Comparison of ENCODE assay signal across 9 mouse cellular contexts in the genomic region with DNA sequence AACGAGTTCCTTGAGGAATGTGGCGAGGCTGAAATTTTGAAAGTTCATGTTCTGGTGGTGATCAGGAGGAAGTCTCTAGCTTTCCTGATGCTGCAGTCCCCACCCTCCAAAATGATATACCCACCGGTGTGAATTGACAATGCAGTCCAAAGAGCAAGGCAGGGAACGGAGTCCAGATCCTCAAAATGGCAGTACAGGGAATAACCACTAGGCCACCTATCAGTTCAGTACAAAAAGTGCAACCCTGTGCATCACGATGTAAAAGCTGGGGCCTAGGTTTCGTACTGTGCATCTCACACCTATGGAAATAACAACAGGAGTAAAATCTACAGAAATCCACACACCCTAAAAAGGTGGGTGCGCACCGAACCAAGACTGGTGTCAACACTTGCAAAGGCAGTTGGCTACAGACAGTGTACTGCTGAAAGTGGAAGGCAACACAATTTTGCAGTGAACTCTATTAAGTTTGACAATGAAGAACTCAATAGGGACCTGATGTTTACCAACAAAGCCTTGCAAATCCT. TPM values are rescaled to one million over a fixed set of nuclear protein-coding genes. Genes with fewer than 3 reads are reported as not detected.
DNase-seq lines count a peak whose midpoint lies in the region; ATAC-seq lines count a peak whose summit lies in the region.
"Had no signal": no experiment of that assay in that cellular context is flagged by ENCODE, and none has a peak within 500 bp of the region (broad histone marks: within the 10 kb centered on the region; RNA-seq: fewer than 3 reads in every experiment).

No protein-coding gene starts in this region.

- no peaks in the 10 kb centered on the region for H3K9me3 ChIP-seq in heart, embryonic 13.5 days
- no peaks in the 10 kb centered on the region for H3K9me3 ChIP-seq in hindbrain, embryonic 12.5 days (replicated peaks)
- no peaks in the 10 kb centered on the region; the same call in 1 of the 2 replicates for H3K9me3 ChIP-seq in midbrain, embryonic 11.5 days (ENCODE audit: control insufficient read depth, low read length)

- no peak overlapping the region for H3K27ac ChIP-seq in heart, embryonic 13.5 days (replicated peaks)
- H3K27ac ChIP-seq in hindbrain, embryonic 12.5 days = no peak overlapping the region
- no peak overlapping the region for H3K27ac ChIP-seq in midbrain, embryonic 11.5 days (ENCODE audit: low read depth, low read length)

- H3K4me1 ChIP-seq in heart, embryonic 13.5 days = peaks cover 53% of the 10 kb centered on the region
- peaks cover 44% of the 10 kb centered on the region for H3K4me1 ChIP-seq in hindbrain, embryonic 12.5 days
- peaks cover 19% of the 10 kb centered on the region for H3K4me1 ChIP-seq in midbrain, embryonic 11.5 days (ENCODE audit: control insufficient read depth, insufficient read depth, low read length)

- no peak for ATAC-seq in heart, embryonic 13.5 days (ENCODE audit: extremely low read depth, insufficient number of reproducible peaks, low FRiP score, low TSS enrichment)
- ATAC-seq in hindbrain, embryonic 12.5 days (ENCODE audit: low FRiP score) = no peak
- ATAC-seq in midbrain, embryonic 11.5 days (ENCODE audit: low FRiP score) = no peak

- H3K36me3 ChIP-seq in heart, embryonic 13.5 days = peaks cover 56% of the 10 kb centered on the region
- H3K36me3 ChIP-seq in hindbrain, embryonic 12.5 days = peaks cover 27% of the 10 kb centered on the region
- H3K36me3 ChIP-seq in midbrain, embryonic 11.5 days (ENCODE audit: control insufficient read depth, insufficient read depth, low read length) = peaks cover 16% of the 10 kb centered on the region; the same call in 1 of the 2 replicates

- H3K9ac ChIP-seq in heart, embryonic 13.5 days = peak overlapping the region; percentile 100
- peak overlapping the region; percentile 28; the same call in 1 of the 2 replicates for H3K9ac ChIP-seq in hindbrain, embryonic 12.5 days
- no peak overlapping the region for H3K9ac ChIP-seq in midbrain, embryonic 11.5 days (ENCODE audit: low read length)

- H3K27me3 ChIP-seq in heart, embryonic 13.5 days (replicated peaks) = no peaks in the 10 kb centered on the region
- H3K27me3 ChIP-seq in hindbrain, embryonic 12.5 days = no peaks in the 10 kb centered on the region
- H3K27me3 ChIP-seq in midbrain, embryonic 11.5 days (ENCODE audit: control insufficient read depth, insufficient read depth, low read length) = no peaks in the 10 kb centered on the region
- H3K27me3 ChIP-seq: Patski had no signal

- H3K4me2 ChIP-seq in heart, embryonic 13.5 days = peak overlapping the region; percentile 89
- H3K4me2 ChIP-seq in hindbrain, embryonic 12.5 days (replicated peaks) = peak overlapping the region; percentile 73
- peak overlapping the region; percentile 56 for H3K4me2 ChIP-seq in midbrain, embryonic 11.5 days

- no peak for DNase-seq in heart, adult 18-20 months
- DNase-seq in ZHBTc4 (ENCODE audit: low read depth, low spot score) = peak; percentile 60
- DNase-seq in midbrain, embryonic 11.5 days (ENCODE audit: low spot score, missing footprints) = peak; percentile 82
- no peak for DNase-seq in right cerebral cortex, postnatal 10 days (ENCODE audit: low spot score in 2 of 2)
- DNase-seq in thymus, postnatal 36 days = no peak
- DNase-seq in ovary, postnatal 14 days (ENCODE audit: low spot score) = no peak

- WGBS in heart, embryonic 13.5 days = 80% methylated on average over 8 of the region's 8 CpGs
- 85% methylated on average over 8 of the region's 8 CpGs for WGBS in hindbrain, embryonic 12.5 days
- WGBS in midbrain, embryonic 11.5 days = 90% methylated on average over 8 of the region's 8 CpGs

- H3K4me3 ChIP-seq in heart, embryonic 13.5 days = peak overlapping the region; percentile 99
- H3K4me3 ChIP-seq in hindbrain, embryonic 12.5 days = peak overlapping the region; percentile 99
- H3K4me3 ChIP-seq in midbrain, embryonic 11.5 days (ENCODE audit: low read depth, low read length) = peak overlapping the region; percentile 92

RNA-seq across cellular contexts. Expression of a gene that starts 2.4 kb away (rescaled TPM):
- 1.8 TPM in 2 replicates for polyA plus RNA-seq in heart, embryonic 13.5 days (2015; fragmentation: Nextera tagmentation; extraction: Ambion mirVana)
- 10 to 100 TPM; 29.3 to 29.4 TPM for total RNA-seq in heart, adult 18-20 months (2021)
- polyA plus RNA-seq in hindbrain, embryonic 12.5 days (2016; fragmentation: Nextera tagmentation; extraction: Ambion mirVana) = 19.1 and 20.6 TPM in 2 replicates
- polyA plus RNA-seq in midbrain, embryonic 11.5 days (2014; fragmentation: Nextera tagmentation; extraction: Ambion mirVana) = 6.0 and 9.7 TPM in 2 replicates

RNA-seq across cellular contexts. Expression of a gene that starts 25.6 kb away (rescaled TPM):
- 11.7 and 12.3 TPM in 2 replicates for polyA plus RNA-seq in heart, embryonic 13.5 days (2015; fragmentation: Nextera tagmentation; extraction: Ambion mirVana)
- total RNA-seq in heart, adult 18-20 months (2021) = 10 to 100 TPM; 14.2 to 21.2 TPM
- 21.7 and 22.8 TPM in 2 replicates for polyA plus RNA-seq in hindbrain, embryonic 12.5 days (2016; fragmentation: Nextera tagmentation; extraction: Ambion mirVana)
- 23.8 and 24.6 TPM in 2 replicates for polyA plus RNA-seq in midbrain, embryonic 11.5 days (2014; fragmentation: Nextera tagmentation; extraction: Ambion mirVana)

RNA-seq across cellular contexts. Expression of a gene that starts 25.9 kb away (rescaled TPM):
- polyA plus RNA-seq in heart, embryonic 13.5 days (2015; fragmentation: Nextera tagmentation; extraction: Ambion mirVana) = 81.8 and 95.3 TPM in 2 replicates
- 10 to 100 TPM; 79.1 to 87.3 TPM for total RNA-seq in heart, adult 18-20 months (2021)
- 77.2 and 83.6 TPM in 2 replicates for polyA plus RNA-seq in hindbrain, embryonic 12.5 days (2016; fragmentation: Nextera tagmentation; extraction: Ambion mirVana)
- 75.4 and 92.2 TPM in 2 replicates for polyA plus RNA-seq in midbrain, embryonic 11.5 days (2014; fragmentation: Nextera tagmentation; extraction: Ambion mirVana)

RNA-seq across cellular contexts. Expression of a gene that starts 25.9 kb away (rescaled TPM):
- 4.2 and 4.4 TPM in 2 replicates for polyA plus RNA-seq in heart, embryonic 13.5 days (2015; fragmentation: Nextera tagmentation; extraction: Ambion mirVana)
- 1 to 10 TPM; 8.4 to 9.4 TPM for total RNA-seq in heart, adult 18-20 months (2021)
- polyA plus RNA-seq in hindbrain, embryonic 12.5 days (2016; fragmentation: Nextera tagmentation; extraction: Ambion mirVana) = 12.2 and 13.7 TPM in 2 replicates
- polyA plus RNA-seq in midbrain, embryonic 11.5 days (2014; fragmentation: Nextera tagmentation; extraction: Ambion mirVana) = 8.0 TPM in 2 replicates

Comparison
In these comparisons a context has a peak if more than half of its experiments do, and no peak if none do; other contexts are left out.
1. DNase-seq: peak in ZHBTc4 (single experiment) and midbrain, embryonic 11.5 days (single experiment); none in heart, adult 18-20 months (0 of 2), right cerebral cortex, postnatal 10 days (0 of 2), thymus, postnatal 36 days (0 of 2) and ovary, postnatal 14 days (single experiment).
2. Peak in every context shown above with its lines, with median percentiles within 50 percentile points of each other: H3K4me2 ChIP-seq and H3K4me3 ChIP-seq.